Mouse (Mus musculus): ENCODE data around the gene Clic5.

The Clic5 gene

DNA sequence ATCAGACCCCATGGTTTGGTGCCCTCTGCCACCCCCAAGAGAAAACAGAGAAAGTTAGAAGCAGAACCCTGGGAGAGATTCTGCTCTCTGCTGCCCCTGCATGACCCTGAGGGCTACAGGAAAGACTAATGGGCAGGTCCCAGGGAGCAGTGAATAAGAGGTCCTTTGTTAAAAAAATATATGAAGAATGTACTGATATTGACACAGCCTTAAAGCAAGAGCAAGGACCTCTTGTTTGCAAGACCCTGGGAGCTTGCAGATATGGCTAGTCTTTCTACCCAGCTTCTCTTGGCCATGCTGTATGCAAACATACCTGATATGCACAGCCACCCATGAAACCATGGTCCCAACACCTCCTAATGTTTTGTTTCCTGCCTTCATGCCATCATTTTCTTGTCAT, 86.4 kb downstream of the Clic5 start:
- no peak for DNase-seq

DNA sequence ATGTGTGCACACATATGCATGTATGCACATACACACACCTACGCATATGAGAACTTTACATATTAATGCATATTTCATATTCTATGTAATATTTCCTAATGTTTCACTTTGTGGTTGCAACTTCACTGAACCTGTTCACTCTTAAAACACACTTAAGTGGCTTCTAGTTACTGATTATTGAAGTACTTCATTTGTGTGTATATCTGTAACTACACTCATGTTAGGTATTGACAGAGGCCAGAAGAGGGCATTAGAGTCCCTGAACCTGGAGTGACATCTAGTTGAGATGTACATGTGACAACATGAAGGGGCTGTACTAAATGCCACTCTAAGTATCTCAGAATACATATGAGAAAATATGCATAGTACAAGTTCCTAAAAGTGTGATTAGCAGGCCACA, 99.9 kb downstream of the Clic5 start:
- no peak for DNase-seq

DNA sequence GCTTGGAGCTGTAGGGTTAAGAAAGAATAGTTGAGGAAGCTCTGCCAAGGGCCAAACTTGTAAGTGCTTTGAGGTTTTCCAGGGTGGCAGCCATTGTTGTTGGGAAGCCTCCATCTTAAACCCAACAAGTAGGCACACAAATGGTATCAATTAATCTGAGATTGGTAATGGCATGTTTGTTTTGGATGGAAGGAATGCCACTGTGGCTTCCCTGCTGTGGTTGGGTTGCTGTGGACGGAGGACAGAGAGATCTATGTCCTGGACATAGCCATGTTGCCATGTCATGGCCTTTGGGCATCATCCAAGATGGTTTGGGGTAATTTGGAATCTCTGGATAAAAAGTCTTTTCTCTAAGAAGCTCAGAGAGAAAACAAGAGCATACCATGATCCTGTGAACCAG, 108.8 kb downstream of the Clic5 start:
- no peak for DNase-seq

GRCm38 (mm10) chr17:44300236-44300635, 111.9 kb downstream of the Clic5 start:
- no peak for DNase-seq

- DNase-seq = peak; percentile 72
These were observed 112.3 kb downstream of the Clic5 start for GRCm38 (mm10) chr17:44300723-44301122.

DNA sequence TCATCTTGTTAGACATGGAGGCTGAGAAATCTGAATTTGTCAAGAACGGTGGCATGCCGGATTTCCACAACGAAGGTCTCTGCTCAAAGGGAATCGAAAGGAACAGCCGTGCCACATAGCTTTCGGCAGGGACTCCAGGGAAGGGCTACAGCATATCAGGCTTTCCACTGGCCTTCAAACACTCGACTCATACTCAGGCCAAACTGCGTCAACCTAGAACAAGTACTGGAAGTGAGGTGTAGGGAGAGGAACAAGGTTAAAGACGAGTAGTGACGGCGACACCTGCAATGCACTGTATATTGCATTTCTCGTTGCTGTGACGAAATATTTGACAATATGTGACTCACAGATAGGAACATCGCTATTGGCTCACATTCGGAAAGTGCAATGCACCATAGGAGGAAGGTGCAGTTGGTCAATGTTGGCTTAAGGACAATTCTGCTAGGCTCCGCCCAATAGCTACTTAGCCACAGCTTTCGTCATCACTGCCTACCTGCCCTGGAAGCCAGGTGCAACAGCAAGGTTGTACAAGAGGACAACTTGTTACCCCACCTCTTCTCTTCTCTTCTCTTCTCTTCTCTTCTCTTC, 112.9 kb downstream of the Clic5 start:
- peak; percentile 19 for DNase-seq

DNA sequence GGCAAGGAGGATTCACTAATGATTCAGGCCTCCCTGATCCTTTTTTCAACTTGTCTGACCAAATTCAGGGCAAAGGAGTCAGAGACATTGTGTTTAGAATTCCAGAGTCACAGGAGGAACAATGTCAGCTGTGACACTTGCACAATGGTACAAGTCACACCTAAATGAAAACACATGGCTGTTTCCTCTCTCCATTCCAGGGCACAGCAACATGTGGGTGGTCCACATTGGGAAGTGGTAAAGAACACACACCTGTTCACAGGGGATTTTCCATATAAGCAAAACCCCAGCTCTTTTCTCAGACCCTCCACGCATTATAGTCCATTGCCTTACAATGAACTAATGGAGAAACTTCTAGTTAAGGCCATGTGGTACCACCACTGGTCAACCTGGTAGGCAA, 115.7 kb downstream of the Clic5 start:
- no peak for DNase-seq

GRCm38 (mm10) chr17:44309914-44310622, 121.7 kb downstream of the Clic5 start:
- peak; percentile 6 for DNase-seq

DNA sequence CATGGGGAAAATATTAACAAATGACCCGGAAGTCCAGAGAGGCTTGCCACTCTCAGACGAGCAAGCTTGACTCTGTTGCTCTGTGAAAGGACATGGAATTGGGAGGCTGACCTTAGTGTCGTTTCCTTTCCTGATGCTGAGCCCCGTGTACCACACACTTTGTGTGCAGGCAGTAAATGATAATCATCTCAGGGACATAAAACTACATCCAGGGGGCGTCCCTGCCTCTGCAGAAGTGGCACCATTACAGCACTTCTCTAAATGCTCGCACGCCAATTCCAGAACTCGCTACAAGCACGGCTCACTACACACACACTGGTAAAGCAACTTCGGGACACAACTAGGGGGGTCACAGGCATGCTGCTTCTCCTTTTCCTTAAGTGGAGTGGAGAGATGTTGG, 136.9 kb downstream of the Clic5 start:
- no peak for DNase-seq

GRCm38 (mm10) chr17:44327279-44328146, 139.1 kb downstream of the Clic5 start:
- no peak for DNase-seq

- no peak for DNase-seq
These were observed 139.7 kb downstream of the Clic5 start for GRCm38 (mm10) chr17:44328147-44328482.
